Mouse (Mus musculus): ENCODE measurements around the gene Onecut1.

Gene Onecut1

GRCm38 (mm10) chr9:74910226-74910759 lies 48.6 kb downstream of the Onecut1 start:
- in situ Hi-C loops (cut with MboI, MseI), result no loop called here

GRCm38 (mm10) chr9:74911430-74911829 lies 49.7 kb downstream of the Onecut1 start:
- in situ Hi-C loops (cut with MboI, MseI), result no loop called here

GRCm38 (mm10) chr9:74911919-74912318 lies 50.2 kb downstream of the Onecut1 start:
- in situ Hi-C loops (cut with MboI, MseI), result no loop called here

GRCm38 (mm10) chr9:74912619-74913376 lies 51.1 kb downstream of the Onecut1 start:
- in situ Hi-C loops (cut with MboI, MseI), result no loop called here

GRCm38 (mm10) chr9:74915611-74916010 lies 53.9 kb downstream of the Onecut1 start:
- in situ Hi-C loops (cut with MboI, MseI), result no loop called here

GRCm38 (mm10) chr9:74920450-74920849 lies 58.7 kb downstream of the Onecut1 start:
- in situ Hi-C loops (cut with MboI, MseI), result no loop called here

GRCm38 (mm10) chr9:74921422-74921821 lies 59.7 kb downstream of the Onecut1 start:
- in situ Hi-C loops (cut with MboI, MseI), result no loop called here

- in situ Hi-C loops (cut with MboI, MseI), result no loop called here
Measured at GRCm38 (mm10) chr9:74922884-74923283, 61.2 kb downstream of the Onecut1 start.

- in situ Hi-C loops (cut with MboI, MseI), result no loop called here
Measured at GRCm38 (mm10) chr9:74923291-74923977, 61.7 kb downstream of the Onecut1 start.

- in situ Hi-C loops (cut with MboI, MseI), result no loop called here
Measured at GRCm38 (mm10) chr9:74925220-74925769, 63.6 kb downstream of the Onecut1 start.

GRCm38 (mm10) chr9:74929981-74930423 lies 68.3 kb downstream of the Onecut1 start:
- in situ Hi-C loops (cut with MboI, MseI), result no loop called here

- in situ Hi-C loops (cut with MboI, MseI), result no loop called here
Measured at GRCm38 (mm10) chr9:74930653-74931052, 68.9 kb downstream of the Onecut1 start.

GRCm38 (mm10) chr9:74935289-74935688 lies 73.6 kb downstream of the Onecut1 start:
- in situ Hi-C loops (cut with MboI, MseI), result no loop called here

- in situ Hi-C loops (cut with MboI, MseI), result no loop called here
Measured at GRCm38 (mm10) chr9:74937761-74938160, 76.0 kb downstream of the Onecut1 start.

GRCm38 (mm10) chr9:74938670-74939534 lies 77.2 kb downstream of the Onecut1 start:
- in situ Hi-C loops (cut with MboI, MseI), result no loop called here

Measured in regulatory T cell (primary cell).